Mouse (Mus musculus): ENCODE data around the gene Izumo1.

The Izumo1 gene

GRCm38 (mm10) chr7:45619592-45619991, 2.0 kb upstream of the Izumo1 start:
- DNase-seq: no peak

GRCm38 (mm10) chr7:45623507-45623906, 1.9 kb downstream of the Izumo1 start:
- DNase-seq: no peak

GRCm38 (mm10) chr7:45624718-45625117, 3.1 kb downstream of the Izumo1 start:
- DNase-seq: no peak

GRCm38 (mm10) chr7:45625481-45625880, 3.9 kb downstream of the Izumo1 start:
- DNase-seq: no peak

GRCm38 (mm10) chr7:45626571-45627076, 5.0 kb downstream of the Izumo1 start:
- DNase-seq: peak; percentile 46

- peak; percentile 64 for DNase-seq
These were observed 5.7 kb downstream of the Izumo1 start, which contains the start of gene Rasip1 for GRCm38 (mm10) chr7:45627261-45627660. Gene Rasip1 (plus strand): TSS chr7:45627488.

GRCm38 (mm10) chr7:45628364-45629294, 7.0 kb downstream of the Izumo1 start:
- DNase-seq: peak; percentile 95

GRCm38 (mm10) chr7:45630064-45630907, 8.7 kb downstream of the Izumo1 start:
- peak; percentile 40 for DNase-seq

GRCm38 (mm10) chr7:45632499-45632898, 10.9 kb downstream of the Izumo1 start:
- DNase-seq: peak; percentile 38

- no peak for DNase-seq
These were observed 13.5 kb downstream of the Izumo1 start for GRCm38 (mm10) chr7:45634946-45635681.

- peak; percentile 63 for DNase-seq
These were observed 14.4 kb downstream of the Izumo1 start for GRCm38 (mm10) chr7:45635711-45636688.

GRCm38 (mm10) chr7:45637710-45638109, 16.1 kb downstream of the Izumo1 start:
- DNase-seq: no peak

- peak; percentile 88 for DNase-seq
These were observed 17.2 kb downstream of the Izumo1 start for GRCm38 (mm10) chr7:45638623-45639401.

GRCm38 (mm10) chr7:45639561-45640027, 18.0 kb downstream of the Izumo1 start, which contains the start of gene Mamstr:
Gene Mamstr (plus strand): TSS chr7:45639977.
- DNase-seq: no peak

GRCm38 (mm10) chr7:45640191-45640957, 18.8 kb downstream of the Izumo1 start:
- DNase-seq: no peak

- DNase-seq: peak; percentile 43
These were observed 19.9 kb downstream of the Izumo1 start for GRCm38 (mm10) chr7:45641391-45642040.

- DNase-seq: no peak
These were observed 20.5 kb downstream of the Izumo1 start for GRCm38 (mm10) chr7:45642083-45642482.

GRCm38 (mm10) chr7:45642503-45643255, 21.1 kb downstream of the Izumo1 start:
- DNase-seq: no peak

All from lung, postnatal 14 days (tissue).